Mouse (Mus musculus) E14TG2a.4 (cell line): ENCODE data around the gene Gif.

Source experiments
- H3K27me3 ChIP-seq: 2 replicates; pipeline ENCODE4 v1.6.1; 2014; ENCODE audit warnings: low read length, control low read depth; ENCODE audit not compliant: insufficient read depth
- H3K36me3 ChIP-seq: 2 replicates; pipeline ENCODE4 v1.6.1; 2014; ENCODE audit warnings: low read length, control low read depth; ENCODE audit not compliant: insufficient read depth
- H3K4me1 ChIP-seq: replicated peaks from 2 replicates; pipeline ENCODE4 v1.6.1; 2014; ENCODE audit warnings: low read depth, low read length, control low read depth
- H3K4me3 ChIP-seq: replicated peaks from 2 replicates; pipeline ENCODE4 v1.5.1; 2014; ENCODE audit warnings: mild to moderate bottlenecking, low read length
- H3K9me3 ChIP-seq: 2 replicates; pipeline ENCODE4 v1.6.1; 2014; ENCODE audit warnings: low read length, control low read depth
- CTCF ChIP-seq: conservative IDR thresholded peaks from 2 replicates; pipeline ENCODE4 v1.5.1; 2014; ENCODE audit warnings: low read length
- NANOG ChIP-seq: IDR thresholded peaks from 2 replicates; pipeline ENCODE4 v1.6.1; 2014; ENCODE audit warnings: borderline replicate concordance, low read length, mixed read lengths
- POU5F1 ChIP-seq: IDR thresholded peaks from 2 replicates; pipeline ENCODE4 v1.6.1; 2014; ENCODE audit warnings: low read length, borderline replicate concordance

Gif gene

GRCm38 (mm10) chr19:11787826-11788225 lies 40.5 kb downstream of the Gif start:
- no peaks in the 10 kb centered on the region for H3K27me3 ChIP-seq
- H3K4me1 ChIP-seq: peaks cover 13% of the 10 kb centered on the region
- no peak for TF ChIP-seq NANOG
- no peaks in the 10 kb centered on the region for H3K9me3 ChIP-seq
- peaks cover 81% of the 10 kb centered on the region for H3K36me3 ChIP-seq
- H3K4me3 ChIP-seq: no peak overlapping the region

DNA sequence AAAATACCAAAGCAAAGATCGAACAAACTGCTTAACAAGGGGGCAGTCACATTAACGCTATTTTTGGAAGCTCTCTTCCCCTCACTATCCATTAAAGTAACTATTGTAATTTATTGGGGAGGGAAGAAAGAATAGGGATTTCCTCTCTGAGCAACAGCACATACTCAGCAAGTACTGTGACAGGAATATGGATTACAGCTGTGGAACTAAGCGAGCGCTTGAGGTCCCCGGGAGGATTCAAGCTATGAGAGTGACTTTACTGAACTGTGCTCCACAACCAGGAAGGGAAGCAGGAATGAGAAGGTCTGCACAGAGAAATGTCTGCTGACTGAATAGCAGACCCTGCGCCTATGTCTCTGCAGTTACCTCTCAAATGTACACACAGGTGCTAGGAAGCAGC lies 41.5 kb downstream of the Gif start:
- H3K4me3 ChIP-seq: no peak overlapping the region
- H3K27me3 ChIP-seq: no peaks in the 10 kb centered on the region
- H3K36me3 ChIP-seq: peaks cover 71% of the 10 kb centered on the region
- no peak for TF ChIP-seq CTCF
- no peak for TF ChIP-seq POU5F1
- TF ChIP-seq NANOG: no peak
- peaks cover 13% of the 10 kb centered on the region for H3K4me1 ChIP-seq
- H3K9me3 ChIP-seq: no peaks in the 10 kb centered on the region

- Histone ChIP-seq H3K36me3 (peaks cover 55% of the 10 kb centered on the region), H3K4me1 (peaks cover 18% of the 10 kb centered on the region), H3K27me3 (no peaks in the 10 kb centered on the region), H3K4me3 (no peak overlapping the region), H3K9me3 (no peaks in the 10 kb centered on the region)
- peak; percentile 75 for TF ChIP-seq NANOG
- no peak for TF ChIP-seq POU5F1
- TF ChIP-seq CTCF: no peak
These were observed 44.5 kb downstream of the Gif start for GRCm38 (mm10) chr19:11791825-11792224.

GRCm38 (mm10) chr19:11793741-11794359 lies 46.5 kb downstream of the Gif start:
- peaks cover 18% of the 10 kb centered on the region for H3K4me1 ChIP-seq
- H3K36me3 ChIP-seq: peaks cover 35% of the 10 kb centered on the region
- no peak overlapping the region for H3K4me3 ChIP-seq
- H3K27me3 ChIP-seq: no peaks in the 10 kb centered on the region
- H3K9me3 ChIP-seq: no peaks in the 10 kb centered on the region
- no peak for TF ChIP-seq NANOG
- TF ChIP-seq POU5F1: no peak
- TF ChIP-seq CTCF: no peak

DNA sequence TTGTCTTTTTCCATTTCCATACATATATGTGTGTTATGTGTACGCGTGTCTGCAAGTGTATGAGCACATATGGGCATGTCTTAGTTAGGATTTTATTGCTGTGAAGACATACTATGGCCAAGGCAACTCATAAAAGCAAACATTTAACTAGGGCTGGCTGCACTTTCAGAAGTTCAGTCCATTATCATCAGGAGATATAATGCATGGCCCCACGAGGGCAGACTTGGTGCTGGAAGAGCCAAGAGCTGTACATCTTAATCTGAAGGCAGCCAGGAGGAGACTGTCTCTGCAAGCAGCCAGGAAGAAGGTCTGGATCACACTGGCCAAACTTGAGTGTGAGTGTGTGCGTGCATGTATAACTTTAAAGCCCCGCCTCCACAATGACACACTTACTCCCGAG lies 47.1 kb downstream of the Gif start:
- Histone ChIP-seq H3K9me3 (no peaks in the 10 kb centered on the region), H3K4me3 (no peak overlapping the region), H3K36me3 (peaks cover 31% of the 10 kb centered on the region), H3K4me1 (peaks cover 18% of the 10 kb centered on the region), H3K27me3 (no peaks in the 10 kb centered on the region)
- TF ChIP-seq POU5F1 (no peak), NANOG (no peak), CTCF (no peak)

GRCm38 (mm10) chr19:11800531-11801315 lies 53.4 kb downstream of the Gif start:
- H3K9me3 ChIP-seq: no peaks in the 10 kb centered on the region
- H3K4me1 ChIP-seq: peaks cover 40% of the 10 kb centered on the region
- H3K36me3 ChIP-seq: peaks cover 29% of the 10 kb centered on the region
- TF ChIP-seq CTCF (no peak), POU5F1 (no peak), NANOG (no peak)
- H3K4me3 ChIP-seq: no peak overlapping the region
- H3K27me3 ChIP-seq: no peaks in the 10 kb centered on the region

- peaks cover 35% of the 10 kb centered on the region for H3K36me3 ChIP-seq
- H3K4me1 ChIP-seq: peaks cover 77% of the 10 kb centered on the region
- no peak overlapping the region; the same call in 1 of the 2 replicates for H3K4me3 ChIP-seq
- H3K27me3 ChIP-seq: no peaks in the 10 kb centered on the region
- H3K9me3 ChIP-seq: no peaks in the 10 kb centered on the region
- TF ChIP-seq POU5F1: no peak
These were observed 57.1 kb downstream of the Gif start for GRCm38 (mm10) chr19:11804423-11804822.

DNA sequence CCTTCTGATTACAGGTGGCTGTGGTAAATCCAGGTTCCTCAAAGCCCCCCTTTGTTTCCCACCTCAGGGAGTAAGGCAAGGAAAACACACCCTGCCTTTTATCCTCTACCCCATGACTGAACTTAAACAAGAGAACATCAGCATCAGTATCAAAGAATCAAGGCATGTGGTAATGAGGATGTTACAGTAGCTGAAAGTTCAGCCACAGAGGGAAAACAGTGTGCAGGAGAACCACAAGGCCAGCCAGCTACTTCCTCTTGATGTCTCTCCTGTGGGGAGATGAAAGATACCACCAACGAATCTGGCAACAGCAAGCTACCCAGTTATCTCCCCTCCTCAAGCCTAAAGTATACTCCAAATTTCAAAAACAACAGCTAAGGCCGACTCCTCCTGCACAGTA lies 59.9 kb downstream of the Gif start:
- peak; percentile 85 for TF ChIP-seq NANOG
- TF ChIP-seq CTCF: no peak
- TF ChIP-seq POU5F1: no peak
- Histone ChIP-seq H3K27me3 (no peaks in the 10 kb centered on the region), H3K4me3 (peak overlapping the region; percentile 21; the same call in 1 of the 2 replicates), H3K36me3 (peaks cover 45% of the 10 kb centered on the region), H3K9me3 (no peaks in the 10 kb centered on the region), H3K4me1 (peaks cover 98% of the 10 kb centered on the region)
